Mouse (Mus musculus) splenic B cell, adult 2 months (primary cell): Measurements from ENCODE around the gene Mau2.

Source experiments
- DNase-seq: peaks from one replicate; pipeline ENCODE4 v3.0.0-alpha.2; 2011; ENCODE audit warnings: low read depth, low spot score
- H3K27me3 ChIP-seq: 2 replicates; pipeline ENCODE4 v1.6.1; 2012; ENCODE audit warnings: mild to moderate bottlenecking, low read length, moderate library complexity, mixed read lengths; ENCODE audit not compliant: control insufficient read depth, poor library complexity, insufficient read depth, severe bottlenecking
- H3K36me3 ChIP-seq: 2 replicates; pipeline ENCODE4 v1.6.1; 2012; ENCODE audit warnings: mild to moderate bottlenecking, low read length, moderate library complexity, mixed read lengths; ENCODE audit not compliant: control insufficient read depth, poor library complexity, insufficient read depth, severe bottlenecking

Mau2 gene

DNA sequence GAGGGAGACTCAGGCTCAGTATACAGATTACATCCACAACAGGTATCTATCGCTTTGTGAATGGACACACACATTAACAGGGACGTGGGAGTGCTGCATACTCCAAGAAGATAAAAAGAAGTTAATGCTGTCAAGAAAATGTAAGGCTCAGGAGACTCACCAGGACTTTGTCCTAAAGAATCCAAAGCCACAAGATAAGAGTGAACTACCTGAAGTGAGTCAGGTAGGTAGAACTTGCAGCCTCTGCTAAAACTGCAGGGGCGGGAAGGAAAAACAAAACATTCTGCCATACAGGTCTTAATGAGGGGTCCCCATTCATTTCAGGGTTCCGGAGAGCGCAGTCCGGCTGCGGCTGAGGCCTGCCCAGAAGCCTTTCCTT, 69.5 kb downstream of the Mau2 start:
- no peaks in the 10 kb centered on the region for H3K27me3 ChIP-seq

DNA sequence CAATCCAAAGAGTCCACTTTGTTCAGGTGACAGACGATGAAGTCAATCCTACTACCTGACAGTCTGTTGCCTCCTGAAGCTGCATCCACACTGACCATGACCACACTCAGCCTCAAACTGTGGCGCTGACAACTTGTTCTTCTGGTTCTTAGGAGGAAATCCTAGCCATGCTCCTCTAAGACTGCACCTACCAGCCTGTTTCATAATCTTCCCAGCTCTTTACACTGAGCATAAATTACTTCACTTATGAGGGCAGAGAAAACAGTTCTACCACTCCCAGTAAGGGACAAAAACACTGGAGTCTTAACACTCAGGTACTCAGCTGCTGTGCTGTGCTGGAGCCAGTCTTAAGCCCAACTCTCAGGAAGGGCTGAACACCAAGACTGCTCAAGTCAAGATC, 71.7 kb downstream of the Mau2 start:
- DNase-seq: no peak

More for the DNA sequence above, 69.5 kb downstream of the Mau2 start:
- DNase-seq: no peak
- no peaks in the 10 kb centered on the region for H3K36me3 ChIP-seq

DNA sequence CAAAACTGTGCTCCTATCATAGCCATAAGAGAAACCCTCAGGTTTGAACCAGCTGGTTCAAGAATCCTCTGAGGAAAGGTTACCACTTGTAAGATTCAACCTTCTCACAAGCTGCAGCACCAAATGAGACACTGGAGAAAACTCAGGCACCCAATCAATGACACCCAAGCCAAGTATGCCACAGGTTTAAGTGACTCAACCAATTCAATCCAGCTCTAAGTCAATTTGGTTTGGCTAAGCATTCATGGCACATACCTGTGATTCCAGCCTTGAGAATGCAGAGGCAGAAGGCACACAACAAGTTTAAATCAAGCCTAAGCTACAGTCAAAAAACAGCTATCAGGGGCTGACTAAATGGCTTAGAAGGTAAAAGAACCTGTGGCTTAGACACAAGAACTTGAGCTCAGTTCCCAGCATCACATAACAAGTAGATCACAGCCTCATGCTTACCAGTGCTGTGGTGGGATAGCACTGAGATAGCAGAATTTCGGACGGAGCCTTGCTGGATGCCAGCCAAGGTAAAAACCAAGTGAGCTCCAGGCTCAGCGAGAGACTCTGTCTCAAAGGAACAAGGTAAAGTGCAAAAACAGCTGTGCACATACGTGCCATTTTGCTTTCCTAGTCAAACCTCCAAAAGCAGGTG, 75.1 kb downstream of the Mau2 start:
- no peaks in the 10 kb centered on the region for H3K27me3 ChIP-seq
- H3K36me3 ChIP-seq: no peaks in the 10 kb centered on the region
- DNase-seq: no peak

More for the DNA sequence above, 71.7 kb downstream of the Mau2 start:
- Histone ChIP-seq H3K27me3 (no peaks in the 10 kb centered on the region), H3K36me3 (no peaks in the 10 kb centered on the region)
